Mouse (Mus musculus) intestine, embryonic 15.5 days (tissue): ENCODE measurements around the gene Ugp2. TPM values are rescaled to one million over a fixed set of nuclear protein-coding genes. Genes with fewer than 3 reads are reported as not detected.
A peak's percentile ranks its signal among the peaks of the same experiment; 100 is the strongest.

Source experiments
- ATAC-seq: fragments of 200-750 bp; cut with Nextera tagmentation; 2 replicates; pipeline ENCODE4 v1.8.0; 2017; ENCODE audit warnings: moderate TSS enrichment, moderate library complexity
- H3K27ac ChIP-seq: fragments of 300-500 bp; sonication (generic); 2 replicates; pipeline ENCODE4 v1.5.1; 2015; ENCODE audit warnings: mild to moderate bottlenecking, inconsistent platforms
- H3K27me3 ChIP-seq: fragments of 300-500 bp; sonication (generic); replicated peaks from 2 replicates; pipeline ENCODE4 v1.6.1; 2015; ENCODE audit warnings: inconsistent platforms
- H3K36me3 ChIP-seq: fragments of 300-500 bp; sonication (generic); 2 replicates; pipeline ENCODE4 v1.6.1; 2015; ENCODE audit warnings: inconsistent platforms
- H3K4me1 ChIP-seq: fragments of 300-500 bp; sonication (generic); replicated peaks from 2 replicates; pipeline ENCODE4 v1.6.1; 2015; ENCODE audit warnings: inconsistent platforms
- H3K4me2 ChIP-seq: fragments of 300-500 bp; sonication (generic); replicated peaks from 2 replicates; pipeline ENCODE4 v1.6.1; 2015; ENCODE audit warnings: mild to moderate bottlenecking, inconsistent platforms
- H3K4me3 ChIP-seq: fragments of 300-500 bp; sonication (generic); replicated peaks from 2 replicates; pipeline ENCODE4 v1.5.1; 2015; ENCODE audit warnings: inconsistent platforms
- H3K9ac ChIP-seq: fragments of 300-500 bp; sonication (generic); 2 replicates; pipeline ENCODE4 v1.6.1; 2015; ENCODE audit warnings: inconsistent platforms
- H3K9me3 ChIP-seq: fragments of 300-500 bp; sonication (generic); 2 replicates; pipeline ENCODE4 v1.6.1; 2016; ENCODE audit warnings: inconsistent platforms
- WGBS: fragments of 180-500 bp; shearing (Covaris S2); methylation state at CpG from one replicate; pipeline ENCODE4 v1.1.7; 2015; 5-methylcytosine and 5-hydroxymethylcytosine counted together
- polyA plus RNA-seq: library from polyadenylated mRNA; unstranded; fragments of >200 nt; fragmentation: Nextera tagmentation; extraction: Ambion mirVana; gene quantifications from 2 replicates; pipeline ENCODE4 v1.2.1, GENCODE M21; 2015

Gene Ugp2
- polyA plus RNA-seq, 1 experiment from 2014 or later, result 116 TPM

GRCm38 (mm10) chr11:21369248-21370016 lies 1.6 kb downstream of the Ugp2 start:
- peak overlapping the region; percentile 64 for H3K4me3 ChIP-seq
- no peaks in the 10 kb centered on the region for H3K36me3 ChIP-seq
- no peak overlapping the region for H3K27ac ChIP-seq
- H3K4me1 ChIP-seq, result peaks cover 6% of the 10 kb centered on the region; the same call in 1 of the 2 replicates
- no peaks in the 10 kb centered on the region for H3K27me3 ChIP-seq
- H3K9ac ChIP-seq, result peak overlapping the region; percentile 76
- H3K9me3 ChIP-seq, result no peaks in the 10 kb centered on the region
- ATAC-seq, result no peak
- 9% methylated on average over 9 of the region's 9 CpGs for WGBS
- H3K4me2 ChIP-seq, result peak overlapping the region; percentile 77

GRCm38 (mm10) chr11:21368466-21368865 lies 2.5 kb downstream of the Ugp2 start:
- Histone ChIP-seq H3K27ac (no peak overlapping the region), H3K9me3 (no peaks in the 10 kb centered on the region), H3K4me1 (peaks cover 6% of the 10 kb centered on the region; the same call in 1 of the 2 replicates), H3K4me3 (peak overlapping the region; percentile 64), H3K27me3 (no peaks in the 10 kb centered on the region), H3K4me2 (peak overlapping the region; percentile 77), H3K9ac (0 out of 2 replicates have a peak overlapping the region, but pooled peaks have one; percentile 5), H3K36me3 (no peaks in the 10 kb centered on the region)
- 37% methylated on average over 7 of the region's 7 CpGs for WGBS
- ATAC-seq, result no peak

- H3K27ac ChIP-seq, result no peak overlapping the region
- 83% methylated on average over 4 of the region's 4 CpGs for WGBS
- no peak overlapping the region for H3K4me3 ChIP-seq
- ATAC-seq, result no peak
- H3K9ac ChIP-seq, result no peak overlapping the region
- H3K36me3 ChIP-seq, result no peaks in the 10 kb centered on the region
- no peaks in the 10 kb centered on the region for H3K9me3 ChIP-seq
- no peaks in the 10 kb centered on the region for H3K27me3 ChIP-seq
- H3K4me2 ChIP-seq, result no peak overlapping the region
- H3K4me1 ChIP-seq, result 0 out of 2 replicates have a peak, but pooled peaks cover under 1% of the 10 kb centered on the region
Observed at GRCm38 (mm10) chr11:21363144-21363940, 7.7 kb downstream of the Ugp2 start.

- no peak overlapping the region for H3K27ac ChIP-seq
- peaks cover 9% of the 10 kb centered on the region; the same call in 1 of the 2 replicates for H3K36me3 ChIP-seq
- 89% methylated on average over 7 of the region's 7 CpGs for WGBS
- H3K4me1 ChIP-seq, result no peaks in the 10 kb centered on the region
- no peak for ATAC-seq
- no peak overlapping the region for H3K9ac ChIP-seq
- H3K4me3 ChIP-seq, result no peak overlapping the region
- H3K4me2 ChIP-seq, result no peak overlapping the region
- H3K27me3 ChIP-seq, result no peaks in the 10 kb centered on the region
- H3K9me3 ChIP-seq, result no peaks in the 10 kb centered on the region
Observed at GRCm38 (mm10) chr11:21351296-21351695, 19.7 kb downstream of the Ugp2 start.

- H3K4me2 ChIP-seq, result no peak overlapping the region
- ATAC-seq, result no peak
- 89% methylated on average over 2 of the region's 2 CpGs for WGBS
- H3K27ac ChIP-seq, result no peak overlapping the region
- peaks cover 9% of the 10 kb centered on the region; the same call in 1 of the 2 replicates for H3K36me3 ChIP-seq
- H3K4me3 ChIP-seq, result no peak overlapping the region
- H3K4me1 ChIP-seq, result no peaks in the 10 kb centered on the region
- H3K9ac ChIP-seq, result no peak overlapping the region
- H3K9me3 ChIP-seq, result no peaks in the 10 kb centered on the region
- H3K27me3 ChIP-seq, result no peaks in the 10 kb centered on the region
Observed at GRCm38 (mm10) chr11:21348890-21349289, 22.1 kb downstream of the Ugp2 start.

GRCm38 (mm10) chr11:21346020-21346419 lies 25.0 kb downstream of the Ugp2 start:
- Histone ChIP-seq H3K4me3 (no peak overlapping the region), H3K27me3 (no peaks in the 10 kb centered on the region), H3K9ac (no peak overlapping the region), H3K9me3 (no peaks in the 10 kb centered on the region), H3K4me2 (no peak overlapping the region), H3K27ac (no peak overlapping the region), H3K36me3 (peaks cover 11% of the 10 kb centered on the region; the same call in 1 of the 2 replicates), H3K4me1 (no peaks in the 10 kb centered on the region)
- ATAC-seq, result no peak
- 93% methylated on average over 3 of the region's 3 CpGs for WGBS

GRCm38 (mm10) chr11:21343490-21343889 lies 27.5 kb downstream of the Ugp2 start:
- peaks cover 5% of the 10 kb centered on the region; the same call in 1 of the 2 replicates for H3K36me3 ChIP-seq
- ATAC-seq, result no peak
- 95% methylated on average over 5 of the region's 5 CpGs for WGBS
- no peaks in the 10 kb centered on the region for H3K4me1 ChIP-seq
- H3K9ac ChIP-seq, result no peak overlapping the region
- no peak overlapping the region for H3K4me2 ChIP-seq
- H3K27ac ChIP-seq, result no peak overlapping the region
- no peaks in the 10 kb centered on the region for H3K9me3 ChIP-seq
- H3K27me3 ChIP-seq, result no peaks in the 10 kb centered on the region
- no peak overlapping the region for H3K4me3 ChIP-seq

- Histone ChIP-seq H3K36me3 (peaks cover 5% of the 10 kb centered on the region; the same call in 1 of the 2 replicates), H3K4me1 (no peaks in the 10 kb centered on the region), H3K27ac (no peak overlapping the region), H3K9me3 (no peaks in the 10 kb centered on the region), H3K4me3 (no peak overlapping the region), H3K27me3 (no peaks in the 10 kb centered on the region), H3K9ac (no peak overlapping the region), H3K4me2 (no peak overlapping the region)
- WGBS, result 86% methylated on average over 4 of the region's 4 CpGs
- ATAC-seq, result no peak
Observed at GRCm38 (mm10) chr11:21339088-21339487, 31.9 kb downstream of the Ugp2 start.

- Histone ChIP-seq H3K4me2 (no peak overlapping the region), H3K27ac (no peak overlapping the region), H3K36me3 (no peaks in the 10 kb centered on the region), H3K9me3 (no peaks in the 10 kb centered on the region), H3K4me1 (no peaks in the 10 kb centered on the region), H3K27me3 (no peaks in the 10 kb centered on the region), H3K4me3 (no peak overlapping the region), H3K9ac (no peak overlapping the region)
- no peak for ATAC-seq
- WGBS, result 85% methylated on average over 1 of the region's 1 CpGs
Observed at GRCm38 (mm10) chr11:21337855-21338254, 33.1 kb downstream of the Ugp2 start.

- no peaks in the 10 kb centered on the region for H3K4me1 ChIP-seq
- ATAC-seq, result no peak
- no peak overlapping the region for H3K4me2 ChIP-seq
- H3K27ac ChIP-seq, result no peak overlapping the region
- no peaks in the 10 kb centered on the region for H3K27me3 ChIP-seq
- no peak overlapping the region for H3K9ac ChIP-seq
- H3K36me3 ChIP-seq, result peaks cover 6% of the 10 kb centered on the region; the same call in 1 of the 2 replicates
- WGBS, result 90% methylated on average over 5 of the region's 5 CpGs
- no peaks in the 10 kb centered on the region for H3K9me3 ChIP-seq
- no peak overlapping the region for H3K4me3 ChIP-seq
Observed at GRCm38 (mm10) chr11:21332639-21333295, 38.2 kb downstream of the Ugp2 start.

GRCm38 (mm10) chr11:21328141-21328540 lies 42.9 kb downstream of the Ugp2 start:
- H3K27ac ChIP-seq, result no peak overlapping the region

GRCm38 (mm10) chr11:21327486-21327885 lies 43.5 kb downstream of the Ugp2 start:
- Histone ChIP-seq H3K9ac (no peak overlapping the region), H3K4me1 (no peaks in the 10 kb centered on the region), H3K9me3 (no peaks in the 10 kb centered on the region), H3K36me3 (peaks cover 5% of the 10 kb centered on the region; the same call in 1 of the 2 replicates), H3K4me2 (no peak overlapping the region), H3K4me3 (no peak overlapping the region), H3K27me3 (no peaks in the 10 kb centered on the region), H3K27ac (no peak overlapping the region)
- WGBS, result 90% methylated on average over 5 of the region's 5 CpGs
- no peak for ATAC-seq

More at GRCm38 (mm10) chr11:21328141-21328540, 42.9 kb downstream of the Ugp2 start:
- no peak overlapping the region for H3K9ac ChIP-seq
- no peak overlapping the region for H3K4me3 ChIP-seq
- peaks cover 8% of the 10 kb centered on the region; the same call in 1 of the 2 replicates for H3K36me3 ChIP-seq
- no peaks in the 10 kb centered on the region for H3K9me3 ChIP-seq
- no peaks in the 10 kb centered on the region for H3K27me3 ChIP-seq
- no peak for ATAC-seq
- H3K4me2 ChIP-seq, result no peak overlapping the region
- H3K4me1 ChIP-seq, result no peaks in the 10 kb centered on the region
- 87% methylated on average over 5 of the region's 5 CpGs for WGBS
